Mouse (Mus musculus) CD4-positive naive resting alpha-beta T cell, adult 76 days (primary cell): ENCODE results near the gene Mical3. TPM values are rescaled to one million over a fixed set of nuclear protein-coding genes. Genes with fewer than 3 reads are reported as not detected.

Source experiments
- total RNA-seq: library from RNA; stranded (reverse); gene quantifications from one replicate; pipeline ENCODE4 v1.2.4, GENCODE M21; 2023

The Mical3 gene
- total RNA-seq, result 52.7 TPM

DNA sequence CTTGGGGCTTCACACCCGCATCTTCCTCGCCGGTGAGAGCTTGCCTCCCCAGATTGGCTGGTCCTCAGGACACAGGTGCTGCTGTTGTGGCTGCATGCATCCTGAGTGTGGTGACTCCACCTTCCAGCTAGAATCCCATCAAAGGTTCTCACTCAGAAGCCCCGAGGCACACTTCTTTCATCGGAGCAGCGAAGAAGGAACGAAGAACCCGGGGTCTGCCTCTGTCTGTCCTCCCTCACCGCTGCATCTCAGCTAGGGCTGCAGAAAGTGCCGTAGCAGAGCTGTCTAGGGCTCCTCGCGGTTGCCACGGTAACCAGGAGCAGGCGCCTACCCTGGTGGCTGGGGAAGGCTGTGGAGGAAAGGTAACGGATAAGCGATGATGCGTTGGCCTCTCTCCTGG, at the start of gene Mical3:
Gene Mical3, minus strand, starts transcription at position 227 of the 400 bp plus-strand sequence.

GRCm38 (mm10) chr6:120916074-120916971, 214.5 kb downstream of the Mical3 start, which contains the start of gene Bid:
TSS of gene Bid (minus strand) at chr6:120916853.

Other genes starting within 250 kb of the Mical3 start
- gene Bid, start 214.1 kb downstream of the Mical3 start, total RNA-seq, result 17.8 TPM
- 6.8 TPM for gene Pex26, start 52.7 kb upstream of the Mical3 start, total RNA-seq
- not detected for gene Tuba8, start 79.7 kb upstream of the Mical3 start, total RNA-seq
- 13.4 TPM for gene Usp18, start 114.9 kb upstream of the Mical3 start, total RNA-seq
- gene Slc6a13, start 169.2 kb upstream of the Mical3 start, total RNA-seq, result 0.23 TPM
- not detected for gene Slc6a12, start 212.1 kb upstream of the Mical3 start, total RNA-seq